29 mouse cellular contexts compared by ENCODE assay signal in the genomic region with DNA sequence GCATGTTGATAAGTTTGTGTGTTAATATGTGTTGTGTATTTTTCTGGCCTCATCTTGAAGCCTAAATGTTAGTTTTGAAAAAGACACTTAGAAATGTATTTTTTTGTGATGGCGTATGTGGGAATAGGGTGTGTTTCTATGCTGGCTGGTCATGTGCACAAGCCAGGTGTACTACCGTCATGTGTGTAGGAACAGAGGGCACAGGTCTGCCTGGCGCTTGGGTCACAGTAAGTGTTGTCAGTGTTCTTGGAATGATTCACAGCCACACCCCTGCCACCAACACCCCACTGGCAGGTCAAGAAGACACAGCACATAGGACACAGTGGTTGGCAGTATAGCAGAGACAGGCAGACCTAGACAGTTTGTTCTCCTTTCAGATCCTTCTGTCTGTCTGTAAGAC. TPM values are rescaled to one million over a fixed set of nuclear protein-coding genes. Genes with fewer than 3 reads are reported as not detected.
DNase-seq lines count a peak whose midpoint lies in the region; ATAC-seq and TF ChIP-seq lines count a peak whose summit lies in the region.
"Had no signal": no experiment of that assay in that cellular context is flagged by ENCODE, and none has a peak within 500 bp of the region (broad histone marks: within the 10 kb centered on the region; RNA-seq: fewer than 3 reads in every experiment).

No protein-coding gene starts in this region.

- H3K36me3 ChIP-seq in ES-E14 (ENCODE audit: control insufficient read depth, insufficient read depth, low read length, poor library complexity, severe bottlenecking), result no peaks in the 10 kb centered on the region
- no peaks in the 10 kb centered on the region for H3K36me3 ChIP-seq in intestine, embryonic 16.5 days (ENCODE audit: control insufficient read depth, insufficient read depth, low read length)
- no peaks in the 10 kb centered on the region for H3K36me3 ChIP-seq in small intestine, adult 2 months (ENCODE audit: control insufficient read depth, insufficient read depth, low read length)
- no peaks in the 10 kb centered on the region for H3K36me3 ChIP-seq in hindbrain, postnatal 0 days (ENCODE audit: insufficient read depth, low read length)
- H3K36me3 ChIP-seq: embryonic facial prominence, embryonic 10.5 days; embryonic facial prominence, embryonic 13.5 days; forebrain, embryonic 12.5 days; forebrain, embryonic 15.5 days; heart, embryonic 10.5 days; heart, embryonic 13.5 days; hindbrain, embryonic 12.5 days; hindbrain, embryonic 15.5 days had no signal

- no peak overlapping the region for H3K9ac ChIP-seq in ES-E14 (ENCODE audit: insufficient read depth, low read depth, low read length, poor library complexity, severe bottlenecking)
- no peak overlapping the region for H3K9ac ChIP-seq in intestine, embryonic 16.5 days (ENCODE audit: low read depth, low read length)
- no peak overlapping the region for H3K9ac ChIP-seq in hindbrain, postnatal 0 days (replicated peaks; ENCODE audit: low read length)
- H3K9ac ChIP-seq: embryonic facial prominence, embryonic 13.5 days; forebrain, embryonic 12.5 days; forebrain, embryonic 15.5 days; heart, embryonic 13.5 days; hindbrain, embryonic 12.5 days; hindbrain, embryonic 15.5 days had no signal

- no peak for TF ChIP-seq POLR2A in small intestine, adult 2 months (IDR thresholded peaks at IDR 0.05; ENCODE audit: low read depth, low read length)

- no peak for DNase-seq in ES-E14 (ENCODE audit: low read depth, low spot score)
- no peak for DNase-seq in heart, postnatal 25 days (ENCODE audit: low spot score)
- DNase-seq in right cerebral cortex, postnatal 25 days, result no peak
- DNase-seq in frontal cortex, postnatal 14 days (ENCODE audit: low spot score in 2 of 2), result no peak
- DNase-seq in hindbrain, postnatal 0 days (ENCODE audit: low spot score), result no peak
- DNase-seq: adrenal gland, adult 2 months; adrenal gland, postnatal 14 days; cerebellum, adult 11 months; cerebellum, adult 2 months; cerebellum, adult 9-11 months; cerebellum, postnatal 25 days; embryo, embryonic 11 days; gastrocnemius, adult 2 months; gastrocnemius, postnatal 14 days; heart, adult 2 months; heart, postnatal 14 days; kidney, adult 18-20 months had no signal

- H3K9me3 ChIP-seq in ES-E14 (ENCODE audit: control insufficient read depth, insufficient read depth, low read depth, low read length), result no peaks in the 10 kb centered on the region
- H3K9me3 ChIP-seq in intestine, embryonic 16.5 days (ENCODE audit: control insufficient read depth, low read length), result no peaks in the 10 kb centered on the region
- no peaks in the 10 kb centered on the region for H3K9me3 ChIP-seq in hindbrain, postnatal 0 days (ENCODE audit: low read length)
- H3K9me3 ChIP-seq: embryonic facial prominence, embryonic 10.5 days; embryonic facial prominence, embryonic 13.5 days; forebrain, embryonic 12.5 days; forebrain, embryonic 15.5 days; heart, embryonic 10.5 days; heart, embryonic 13.5 days; hindbrain, embryonic 12.5 days; hindbrain, embryonic 15.5 days had no signal

- peak overlapping the region; percentile 24; the same call in 1 of the 2 replicates for H3K27ac ChIP-seq in ES-E14 (ENCODE audit: insufficient read depth, low read depth, low read length, poor library complexity, severe bottlenecking)
- H3K27ac ChIP-seq in intestine, embryonic 16.5 days (ENCODE audit: low read length), result no peak overlapping the region
- peak overlapping the region; percentile 87 for H3K27ac ChIP-seq in small intestine, adult 2 months (ENCODE audit: insufficient read depth, low read depth, low read length)
- H3K27ac ChIP-seq in hindbrain, postnatal 0 days, result no peak overlapping the region
- H3K27ac ChIP-seq: embryonic facial prominence, embryonic 10.5 days; embryonic facial prominence, embryonic 13.5 days; forebrain, embryonic 12.5 days; forebrain, embryonic 15.5 days; gastrocnemius, adult 2 months; heart, adult 2 months; heart, embryonic 10.5 days; heart, embryonic 13.5 days; hindbrain, embryonic 12.5 days; hindbrain, embryonic 15.5 days had no signal

- no peak for TF ChIP-seq CTCF in small intestine, adult 2 months (IDR thresholded peaks at IDR 0.05; ENCODE audit: extremely low read depth, insufficient read length, insufficient replicate concordance, low read depth, low read length)
- TF ChIP-seq CTCF in hindbrain, postnatal 0 days (IDR thresholded peaks at IDR 0.05; ENCODE audit: low read depth), result no peak

- in situ Hi-C loops in ES-E14 (cut with MboI; ENCODE audit: low sequenced_read_pairs in 2 of 2, unreplicated experiment in 2 of 2), result no loop called here

- H3K27me3 ChIP-seq in intestine, embryonic 16.5 days (replicated peaks; ENCODE audit: control insufficient read depth, insufficient read depth, low read length), result no peaks in the 10 kb centered on the region
- H3K27me3 ChIP-seq in small intestine, adult 2 months (ENCODE audit: control insufficient read depth, insufficient read depth, low read length), result no peaks in the 10 kb centered on the region
- H3K27me3 ChIP-seq in hindbrain, postnatal 0 days (ENCODE audit: insufficient read depth, low read length), result no peaks in the 10 kb centered on the region
- H3K27me3 ChIP-seq: embryonic facial prominence, embryonic 13.5 days; forebrain, embryonic 12.5 days; forebrain, embryonic 15.5 days; heart, embryonic 13.5 days; hindbrain, embryonic 15.5 days had no signal

- intact Hi-C loops in heart, postnatal 25 days (cut with DNase I), result no loop called here

- no peak overlapping the region for H3K4me2 ChIP-seq in intestine, embryonic 16.5 days (ENCODE audit: low read depth, low read length)
- no peak overlapping the region for H3K4me2 ChIP-seq in hindbrain, postnatal 0 days (ENCODE audit: low read depth, low read length)
- H3K4me2 ChIP-seq: embryonic facial prominence, embryonic 13.5 days; forebrain, embryonic 12.5 days; forebrain, embryonic 15.5 days; heart, embryonic 13.5 days; hindbrain, embryonic 12.5 days; hindbrain, embryonic 15.5 days had no signal

- H3K4me1 ChIP-seq in ES-E14 (ENCODE audit: control insufficient read depth in 2 of 2, insufficient read depth in 2 of 2, low read length in 2 of 2, poor library complexity in 1 of 2), result peaks cover 7 to 12% of the 10 kb centered on the region in 2 experiments
- no peaks in the 10 kb centered on the region for H3K4me1 ChIP-seq in intestine, embryonic 16.5 days (ENCODE audit: control insufficient read depth, insufficient read depth, low read length)
- H3K4me1 ChIP-seq in small intestine, adult 2 months (ENCODE audit: control insufficient read depth, insufficient read depth, insufficient read length, low read length), result peaks cover 13% of the 10 kb centered on the region
- no peaks in the 10 kb centered on the region for H3K4me1 ChIP-seq in hindbrain, postnatal 0 days (ENCODE audit: insufficient read depth, low read length)
- H3K4me1 ChIP-seq: forebrain, embryonic 12.5 days; forebrain, embryonic 15.5 days; heart, embryonic 10.5 days; heart, embryonic 13.5 days; hindbrain, embryonic 12.5 days; hindbrain, embryonic 15.5 days had no signal

- ATAC-seq in intestine, embryonic 16.5 days, result peak; percentile 61; the same call in 1 of the 2 replicates
- no peak for ATAC-seq in hindbrain, postnatal 0 days
- ATAC-seq: forebrain, embryonic 15.5 days; inflammation-experienced regulatory T-cells, adult 6 months had no signal

- 80% methylated on average over 3 of the region's 3 CpGs for WGBS in intestine, embryonic 16.5 days
- 40% methylated on average over 3 of the region's 3 CpGs for WGBS in small intestine, adult 2 months
- 93% methylated on average over 3 of the region's 3 CpGs for WGBS in hindbrain, postnatal 0 days

- no peak overlapping the region for H3K4me3 ChIP-seq in ES-E14 (ENCODE audit: insufficient read depth in 1 of 2, low read depth in 1 of 2, low read length in 2 of 2, poor library complexity in 1 of 2, severe bottlenecking in 1 of 2)
- H3K4me3 ChIP-seq in intestine, embryonic 16.5 days (ENCODE audit: low read length), result no peak overlapping the region
- H3K4me3 ChIP-seq in small intestine, adult 2 months (ENCODE audit: low read depth, low read length), result no peak overlapping the region
- no peak overlapping the region for H3K4me3 ChIP-seq in hindbrain, postnatal 0 days (ENCODE audit: low read length)
- H3K4me3 ChIP-seq: embryonic facial prominence, embryonic 10.5 days; embryonic facial prominence, embryonic 13.5 days; erythroblast, embryonic 14.5 days; forebrain, embryonic 12.5 days; forebrain, embryonic 15.5 days; gastrocnemius, adult 2 months; heart, adult 2 months; heart, embryonic 10.5 days; heart, embryonic 13.5 days; hindbrain, embryonic 12.5 days; hindbrain, embryonic 15.5 days had no signal

TF ChIP-seq in ES-E14, 5 proteins besides CTCF, POLR2A, EP300 and RAD21:
- TF ChIP-seq ZNF384 (IDR thresholded peaks at IDR 0.05; ENCODE audit: low read depth, low read length) (no peak), HCFC1 (IDR thresholded peaks at IDR 0.05; ENCODE audit: borderline replicate concordance, insufficient read depth, low read length) (no peak), ZC3H11A (IDR thresholded peaks at IDR 0.05; ENCODE audit: borderline replicate concordance, low read depth, low read length) (no peak), CHD2 (IDR thresholded peaks at IDR 0.05; ENCODE audit: low read depth, low read length) (no peak), MAFK (IDR thresholded peaks at IDR 0.05; ENCODE audit: insufficient read depth, low read depth, low read length) (no peak)

RNA-seq across cellular contexts. Expression of gene Lif, which starts 8.2 kb away (rescaled TPM):
- total RNA-seq in ES-E14 (2012; rRNA removed), result 6.6 and 7.9 TPM in 2 replicates
- polyA plus RNA-seq in intestine, embryonic 16.5 days (2015; fragmentation: Nextera tagmentation; extraction: Ambion mirVana), result 0.95 and 0.98 TPM in 2 replicates
- polyA plus RNA-seq in small intestine, adult 2 months (2012; rRNA removed), result 1.5 and 5.6 TPM in 2 replicates
- under 1 TPM; 0.17 to 0.55 TPM for total RNA-seq in heart, postnatal 25 days (2021)
- 0.21 and 0.22 TPM in 2 replicates for total RNA-seq in hindbrain, postnatal 0 days (2014; rRNA removed)
- 0.08 and 0.10 TPM in 2 replicates for polyA plus RNA-seq in hindbrain, postnatal 0 days (2015; fragmentation: Nextera tagmentation; extraction: Ambion mirVana)
- polyA plus RNA-seq: erythroblast, embryonic 14.5 days; forebrain, embryonic 12.5 days; forebrain, embryonic 15.5 days; hindbrain, embryonic 12.5 days had no signal

RNA-seq across cellular contexts. Expression of gene Osm, which starts 12.9 kb away (rescaled TPM):
- 0.98 and 1.8 TPM in 2 replicates for total RNA-seq in ES-E14 (2012; rRNA removed)
- 0.07 and 0.12 TPM in 2 replicates for polyA plus RNA-seq in intestine, embryonic 16.5 days (2015; fragmentation: Nextera tagmentation; extraction: Ambion mirVana)
- 0.19 and 0.48 TPM in 2 replicates for polyA plus RNA-seq in small intestine, adult 2 months (2012; rRNA removed)
- not detected for total RNA-seq in heart, postnatal 25 days (2021)
- 0.40 TPM in 1 of 2 replicates, not detected in the other for total RNA-seq in hindbrain, postnatal 0 days (2014; rRNA removed)
- 0.08 TPM in 1 of 2 replicates, not detected in the other for polyA plus RNA-seq in hindbrain, postnatal 0 days (2015; fragmentation: Nextera tagmentation; extraction: Ambion mirVana)
- total RNA-seq: adrenal gland, postnatal 14 days; gastrocnemius, adult 2 months; gastrocnemius, postnatal 14 days had no signal
- polyA plus RNA-seq: embryonic facial prominence, embryonic 10.5 days; embryonic facial prominence, embryonic 13.5 days; forebrain, embryonic 12.5 days; forebrain, embryonic 15.5 days; heart, embryonic 13.5 days; hindbrain, embryonic 12.5 days; hindbrain, embryonic 15.5 days had no signal

RNA-seq across cellular contexts. Expression of gene Castor1, which starts 31.1 kb away (rescaled TPM):
- total RNA-seq in ES-E14 (2012; rRNA removed), result 45.5 and 72.0 TPM in 2 replicates
- 5.9 and 7.3 TPM in 2 replicates for polyA plus RNA-seq in intestine, embryonic 16.5 days (2015; fragmentation: Nextera tagmentation; extraction: Ambion mirVana)
- 2.6 and 2.7 TPM in 2 replicates for polyA plus RNA-seq in small intestine, adult 2 months (2012; rRNA removed)
- total RNA-seq in heart, postnatal 25 days (2021), result 1 to 10 TPM; 3.8 to 7.4 TPM
- total RNA-seq in hindbrain, postnatal 0 days (2014; rRNA removed), result 20.6 and 20.7 TPM in 2 replicates
- polyA plus RNA-seq in hindbrain, postnatal 0 days (2015; fragmentation: Nextera tagmentation; extraction: Ambion mirVana), result 10.6 and 12.4 TPM in 2 replicates

Comparison
In these comparisons a context has a peak if more than half of its experiments do, and no peak if none do; other contexts are left out.
1. H3K27ac ChIP-seq: peak in ES-E14 (single experiment) and small intestine, adult 2 months (single experiment); none in intestine, embryonic 16.5 days (single experiment) and hindbrain, postnatal 0 days (single experiment).